Mouse (Mus musculus) heart, adult 2 months (tissue): Measurements from ENCODE around the gene Ada.

Experiments used
- CTCF ChIP-seq: fragments of 200-600 bp; IDR thresholded peaks from 2 replicates; pipeline ENCODE4 v1.8.1; 2022; ENCODE audit warnings: antibody characterized with exemption, mild to moderate bottlenecking, moderate library complexity
- EP300 ChIP-seq: fragments of 200-500 bp; IDR thresholded peaks from 2 replicates; pipeline ENCODE4 v1.6.1; 2011; ENCODE audit warnings: low read depth, low read length, control low read depth; ENCODE audit not compliant: insufficient read depth
- POLR2A ChIP-seq: fragments of 200-500 bp; IDR thresholded peaks from 2 replicates; pipeline ENCODE4 v1.6.1; 2011; ENCODE audit warnings: mild to moderate bottlenecking, low read depth, low read length, control low read depth; ENCODE audit not compliant: insufficient read depth

- TF ChIP-seq CTCF: no peak
- no peak for TF ChIP-seq POLR2A
- no peak for TF ChIP-seq EP300
These were observed 63.8 kb downstream of the Ada start for GRCm38 (mm10) chr2:163686233-163686632.
